Mouse (Mus musculus): ENCODE data around the gene Nbea.

DNA sequence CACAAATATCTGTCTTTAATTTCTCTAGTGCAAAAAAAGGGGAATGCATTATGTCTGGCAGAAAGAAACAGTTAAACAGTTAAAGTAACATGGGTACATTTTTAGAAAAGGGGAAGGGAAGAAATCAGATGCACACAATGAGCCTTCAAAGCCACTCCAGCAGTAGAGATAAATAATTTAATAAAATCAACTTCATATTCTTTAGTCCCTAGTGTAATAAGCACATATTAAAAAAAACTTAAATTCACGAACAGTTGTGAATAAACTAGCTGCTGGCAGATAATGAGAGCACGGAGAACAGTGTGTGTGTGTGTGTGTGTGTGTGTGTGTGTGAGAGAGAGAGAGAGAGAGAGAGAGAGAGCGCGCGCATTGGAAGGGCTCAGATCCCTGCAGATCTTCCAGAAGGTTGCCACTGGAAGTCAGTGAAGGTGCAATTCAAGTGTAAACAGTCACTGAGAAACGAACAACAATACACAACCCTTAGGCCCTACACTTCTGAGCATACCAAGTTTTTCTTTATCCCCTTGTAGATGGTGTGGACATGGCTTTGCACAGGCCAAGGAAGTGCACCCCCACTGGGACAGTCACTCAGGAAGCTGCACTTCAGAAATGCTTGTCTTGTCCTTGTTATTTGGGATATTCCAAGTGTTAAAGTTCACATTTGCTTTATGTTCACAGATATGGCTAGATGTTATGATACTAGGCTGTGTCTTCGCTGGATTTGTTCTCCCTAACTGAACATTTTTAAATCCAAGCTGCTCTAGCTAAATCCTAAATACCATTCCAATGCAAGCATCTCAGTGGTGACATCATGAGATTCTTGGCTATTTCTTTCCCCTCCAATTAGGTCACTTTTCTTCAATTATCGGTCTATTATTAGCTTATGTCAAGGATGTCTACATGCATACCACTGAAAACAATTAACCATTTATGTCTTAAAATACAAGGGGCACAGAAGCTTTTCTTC, 404.5 kb downstream of the Nbea start:
- TF ChIP-seq POLR2AphosphoS5 (IDR thresholded peaks at IDR 0.05; ENCODE audit: borderline replicate concordance, low read depth, low read length) (no peak), USF2 (IDR thresholded peaks at IDR 0.05; ENCODE audit: borderline replicate concordance in 1 of 2, insufficient read depth in 1 of 2, low read depth in 1 of 2, low read length in 2 of 2) (no peak)
